Mouse (Mus musculus) neural tube, embryonic 12.5 days (tissue): ENCODE data around the gene Cacnb4. TPM values are rescaled to one million over a fixed set of nuclear protein-coding genes. Genes with fewer than 3 reads are reported as not detected.

ENCODE experiments used
- ATAC-seq: fragments of 200-750 bp; cut with Nextera tagmentation; 2 replicates; pipeline ENCODE4 v1.8.0; 2017; ENCODE audit warnings: low read depth, mild to moderate bottlenecking, moderate TSS enrichment, moderate library complexity; ENCODE audit not compliant: low FRiP score
- H3K27ac ChIP-seq: fragments of 300-500 bp; sonication (generic); 2 replicates; pipeline ENCODE4 v1.5.1; 2016
- H3K27me3 ChIP-seq: fragments of 300-500 bp; sonication (generic); replicated peaks from 2 replicates; pipeline ENCODE4 v1.6.1; 2016; ENCODE audit warnings: mild to moderate bottlenecking
- H3K36me3 ChIP-seq: fragments of 300-500 bp; sonication (generic); 2 replicates; pipeline ENCODE4 v1.6.1; 2016; ENCODE audit warnings: mild to moderate bottlenecking
- H3K4me1 ChIP-seq: fragments of 300-500 bp; sonication (generic); 2 replicates; pipeline ENCODE4 v1.6.1; 2016
- H3K4me2 ChIP-seq: fragments of 300-500 bp; sonication (generic); replicated peaks from 2 replicates; pipeline ENCODE4 v1.6.1; 2016; ENCODE audit warnings: mild to moderate bottlenecking
- H3K4me3 ChIP-seq: fragments of 300-500 bp; sonication (generic); 2 replicates; pipeline ENCODE4 v1.5.1; 2016
- H3K9ac ChIP-seq: fragments of 300-500 bp; sonication (generic); 2 replicates; pipeline ENCODE4 v1.6.1; 2016; ENCODE audit warnings: mild to moderate bottlenecking
- H3K9me3 ChIP-seq: fragments of 300-500 bp; sonication (generic); 2 replicates; pipeline ENCODE4 v1.6.1; 2016; ENCODE audit warnings: mild to moderate bottlenecking
- WGBS: fragments of 180-500 bp; shearing (Covaris S2); methylation state at CpG from one replicate; pipeline ENCODE4 v1.1.7; 2016; 5-methylcytosine and 5-hydroxymethylcytosine counted together
- polyA plus RNA-seq: library from polyadenylated mRNA; unstranded; fragments of >200 nt; fragmentation: Nextera tagmentation; extraction: Ambion mirVana; gene quantifications from 2 replicates; pipeline ENCODE4 v1.2.1, GENCODE M21; 2016

Cacnb4 gene
- polyA plus RNA-seq, 1 experiment from 2014 or later = 5.9 TPM

DNA sequence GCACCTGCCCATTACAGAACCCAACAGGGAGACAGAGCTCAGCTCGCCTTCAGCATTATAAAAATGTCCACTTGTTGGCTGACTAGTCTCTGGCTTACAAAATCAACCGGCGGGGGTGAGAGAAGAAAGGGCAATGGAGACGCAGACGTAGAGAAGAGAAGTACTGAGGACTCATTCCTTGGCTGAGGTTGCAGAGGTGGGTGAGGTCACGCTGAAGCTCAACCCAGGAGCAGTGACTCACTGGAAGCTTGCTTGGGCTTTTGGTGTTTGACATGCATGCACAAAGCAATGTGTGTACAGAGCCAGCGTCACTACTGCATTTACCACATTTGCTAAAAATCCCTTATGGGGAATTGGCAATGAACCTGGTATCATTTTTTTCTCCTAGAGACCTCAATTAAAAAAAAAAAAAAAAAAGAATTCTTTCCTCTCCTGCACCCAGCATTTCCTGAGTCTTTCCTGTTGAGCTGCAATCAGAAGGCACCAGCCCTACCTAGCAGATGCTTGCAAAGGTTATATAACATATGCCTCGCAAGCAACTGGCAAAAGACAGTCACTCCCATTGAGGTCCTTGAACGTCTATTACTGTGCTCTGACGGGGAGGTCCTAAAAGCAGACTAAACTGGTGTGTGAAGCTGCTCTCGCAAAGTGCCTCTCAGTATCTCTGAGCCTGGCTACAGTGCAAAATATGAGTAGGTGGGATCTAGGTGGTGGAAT is 150.6 kb downstream of the Cacnb4 start:
- no peak for ATAC-seq
- no peaks in the 10 kb centered on the region for H3K27me3 ChIP-seq
- H3K4me1 ChIP-seq = no peaks in the 10 kb centered on the region
- H3K4me2 ChIP-seq = no peak overlapping the region
- no peaks in the 10 kb centered on the region for H3K9me3 ChIP-seq
- H3K27ac ChIP-seq = no peak overlapping the region
- 87% methylated on average over 11 of the region's 11 CpGs for WGBS
- H3K9ac ChIP-seq = no peak overlapping the region
- no peaks in the 10 kb centered on the region for H3K36me3 ChIP-seq
- H3K4me3 ChIP-seq = no peak overlapping the region

DNA sequence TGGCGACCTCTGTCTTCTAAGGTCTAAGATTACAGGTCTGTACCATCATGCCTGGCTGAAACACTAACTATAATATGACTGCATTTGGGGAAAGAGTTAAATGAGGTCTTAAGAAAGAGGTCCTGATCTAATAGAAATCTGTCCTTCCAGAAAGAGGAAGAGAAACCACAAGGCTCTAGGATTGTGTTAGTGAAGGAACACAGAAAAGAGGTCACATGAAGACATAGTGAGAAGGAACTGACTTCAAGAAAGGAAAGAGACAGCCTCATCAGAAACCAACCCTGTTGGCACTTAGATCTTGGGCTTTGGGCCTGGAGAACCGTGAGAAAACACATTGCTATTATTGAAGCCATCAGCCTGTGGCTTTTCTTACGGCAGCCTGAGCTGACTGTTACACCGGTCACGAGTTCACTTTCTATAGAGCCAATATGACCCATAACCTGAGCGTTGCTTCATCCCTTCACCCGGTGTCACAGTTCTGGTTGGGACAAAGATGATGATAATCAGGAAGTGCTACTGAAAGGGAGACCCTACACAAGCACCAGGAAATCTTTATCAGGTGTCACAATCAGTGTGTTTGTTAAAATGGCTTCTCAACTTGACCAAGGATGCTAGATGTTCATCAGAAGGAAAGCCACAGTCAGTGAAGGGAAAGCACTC is 153.4 kb downstream of the Cacnb4 start:
- Histone ChIP-seq H3K4me3 (no peak overlapping the region), H3K27ac (no peak overlapping the region), H3K36me3 (no peaks in the 10 kb centered on the region), H3K4me2 (no peak overlapping the region), H3K9me3 (no peaks in the 10 kb centered on the region), H3K9ac (no peak overlapping the region), H3K4me1 (no peaks in the 10 kb centered on the region), H3K27me3 (no peaks in the 10 kb centered on the region)
- no peak for ATAC-seq
- 93% methylated on average over 7 of the region's 7 CpGs for WGBS

DNA sequence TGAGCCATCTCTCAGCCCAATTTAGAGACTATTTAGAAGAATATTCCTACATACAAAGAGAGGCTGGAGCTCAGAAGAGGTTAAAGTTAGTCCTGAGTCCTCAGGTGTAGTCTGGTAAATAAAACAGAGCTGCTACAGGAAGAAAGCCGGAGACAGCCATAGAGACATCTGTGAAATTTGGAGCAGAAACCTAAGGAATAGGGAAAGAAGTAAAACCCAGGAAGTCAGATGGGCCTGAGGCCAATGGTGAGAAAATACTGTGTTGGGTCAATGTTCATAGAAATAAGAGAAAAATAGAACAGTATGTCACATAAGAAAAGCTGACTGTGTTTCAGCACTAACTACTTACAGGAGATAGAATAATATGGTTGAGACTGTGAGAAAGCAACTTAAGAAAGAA is 155.6 kb downstream of the Cacnb4 start:
- Histone ChIP-seq H3K4me3 (no peak overlapping the region), H3K4me2 (no peak overlapping the region), H3K9ac (no peak overlapping the region), H3K27ac (no peak overlapping the region), H3K4me1 (no peaks in the 10 kb centered on the region), H3K9me3 (no peaks in the 10 kb centered on the region), H3K27me3 (no peaks in the 10 kb centered on the region), H3K36me3 (no peaks in the 10 kb centered on the region)
- 86% methylated on average over 1 of the region's 1 CpGs for WGBS
- ATAC-seq = no peak

DNA sequence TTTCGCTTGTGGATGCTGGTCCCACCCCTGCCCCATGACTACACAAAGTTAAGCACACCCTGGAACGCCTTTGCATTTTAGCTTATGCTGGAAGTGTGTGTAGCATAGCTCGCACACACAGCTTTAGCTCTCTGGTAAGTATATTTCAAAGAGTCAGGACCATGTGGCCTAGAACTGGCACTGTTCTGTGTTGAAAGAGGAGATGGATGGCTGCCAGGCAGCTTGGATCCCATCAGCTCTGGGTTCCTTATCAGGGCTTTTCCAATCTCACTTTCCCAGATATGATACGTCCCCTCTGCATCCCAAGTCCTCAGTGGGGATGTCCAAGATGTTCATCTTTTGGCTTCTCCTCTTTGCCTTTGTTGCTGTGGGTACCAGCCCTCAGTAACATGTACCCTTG is 157.9 kb downstream of the Cacnb4 start:
- H3K9ac ChIP-seq = no peak overlapping the region
- no peak overlapping the region for H3K4me2 ChIP-seq
- no peaks in the 10 kb centered on the region for H3K36me3 ChIP-seq
- no peak overlapping the region for H3K4me3 ChIP-seq
- H3K9me3 ChIP-seq = no peaks in the 10 kb centered on the region
- no peaks in the 10 kb centered on the region for H3K4me1 ChIP-seq
- no peak overlapping the region for H3K27ac ChIP-seq
- no peaks in the 10 kb centered on the region for H3K27me3 ChIP-seq
- no peak for ATAC-seq
- WGBS = 93% methylated on average over 4 of the region's 4 CpGs

DNA sequence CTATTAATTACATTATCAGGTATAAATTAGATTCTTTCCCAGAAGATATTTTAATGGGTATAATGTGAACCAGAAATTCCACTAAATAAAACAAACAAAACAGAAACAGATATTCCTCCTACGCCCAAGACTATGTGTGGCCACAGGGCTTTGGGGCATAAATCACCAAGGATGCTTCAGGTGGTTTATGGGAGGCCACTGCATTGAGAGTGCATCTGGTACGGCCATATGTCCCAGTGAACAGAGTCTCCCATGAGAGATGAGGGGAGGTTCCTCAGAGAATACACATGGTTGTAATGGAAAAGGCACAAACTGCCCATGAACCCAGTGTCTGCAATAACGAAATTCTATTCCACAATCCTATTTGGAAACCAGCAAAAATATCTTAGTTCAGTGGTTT is 160.1 kb downstream of the Cacnb4 start:
- Histone ChIP-seq H3K4me2 (no peak overlapping the region), H3K36me3 (no peaks in the 10 kb centered on the region), H3K4me1 (peaks cover 7% of the 10 kb centered on the region), H3K9ac (no peak overlapping the region), H3K27ac (no peak overlapping the region), H3K9me3 (no peaks in the 10 kb centered on the region), H3K4me3 (no peak overlapping the region), H3K27me3 (no peaks in the 10 kb centered on the region)
- ATAC-seq = no peak
- 60% methylated on average over 3 of the region's 3 CpGs for WGBS

DNA sequence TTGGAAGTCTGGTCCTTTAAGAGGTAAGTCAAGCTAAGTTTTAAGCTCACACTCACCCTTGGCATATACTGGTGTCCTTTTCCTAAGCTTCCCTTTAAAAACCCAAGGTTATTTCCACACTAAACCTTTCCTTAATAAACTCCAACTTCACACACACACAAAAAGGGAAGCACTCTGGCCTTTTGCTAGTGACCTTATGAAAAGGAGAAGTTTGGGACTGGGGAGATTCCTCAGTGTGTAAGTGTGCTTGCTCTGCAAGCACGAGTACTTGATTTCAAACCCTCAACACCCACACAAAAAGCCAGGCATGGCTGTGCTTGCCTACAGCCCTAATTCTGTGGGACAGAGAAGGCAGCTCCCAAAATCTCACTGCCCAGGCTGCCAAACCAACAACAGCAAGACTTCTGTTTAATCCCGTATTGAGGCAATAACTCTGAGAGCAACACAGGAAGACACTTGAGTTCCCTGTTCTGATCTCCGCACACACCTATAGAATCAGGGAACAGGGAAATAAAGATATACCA is 163.7 kb downstream of the Cacnb4 start:
- 72% methylated on average over 3 of the region's 3 CpGs for WGBS
- Histone ChIP-seq H3K9me3 (no peaks in the 10 kb centered on the region), H3K36me3 (no peaks in the 10 kb centered on the region), H3K9ac (no peak overlapping the region), H3K4me2 (no peak overlapping the region), H3K27ac (no peak overlapping the region), H3K4me3 (no peak overlapping the region), H3K4me1 (peaks cover 10% of the 10 kb centered on the region), H3K27me3 (no peaks in the 10 kb centered on the region)
- ATAC-seq = no peak

DNA sequence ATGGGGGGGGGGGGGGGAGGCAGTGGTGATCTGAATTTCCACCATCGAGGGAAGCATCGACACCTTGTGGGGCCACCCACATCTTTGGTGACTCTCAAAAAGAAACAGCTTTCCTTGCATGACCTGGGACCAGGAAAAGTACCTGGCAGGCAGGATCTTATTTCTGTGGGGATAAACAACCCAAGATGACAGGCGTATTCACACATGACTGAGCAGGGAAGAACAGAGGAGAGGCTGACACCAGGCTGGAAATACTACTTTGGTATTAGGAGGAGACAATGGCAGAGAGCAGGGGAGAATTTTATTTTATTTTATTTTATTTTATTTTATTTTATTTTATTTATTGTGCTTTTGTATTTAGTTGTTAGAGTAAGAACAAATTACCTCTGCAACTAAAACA is 164.4 kb downstream of the Cacnb4 start:
- no peak overlapping the region for H3K27ac ChIP-seq
- H3K4me1 ChIP-seq = peaks cover 10% of the 10 kb centered on the region
- H3K36me3 ChIP-seq = no peaks in the 10 kb centered on the region
- H3K9me3 ChIP-seq = no peaks in the 10 kb centered on the region
- peak overlapping the region; percentile 43; the same call in 1 of the 2 replicates for H3K4me2 ChIP-seq
- no peak overlapping the region for H3K9ac ChIP-seq
- no peaks in the 10 kb centered on the region for H3K27me3 ChIP-seq
- no peak; the same call in 1 of the 2 replicates for ATAC-seq
- 36% methylated on average over 3 of the region's 3 CpGs for WGBS
- no peak overlapping the region for H3K4me3 ChIP-seq

DNA sequence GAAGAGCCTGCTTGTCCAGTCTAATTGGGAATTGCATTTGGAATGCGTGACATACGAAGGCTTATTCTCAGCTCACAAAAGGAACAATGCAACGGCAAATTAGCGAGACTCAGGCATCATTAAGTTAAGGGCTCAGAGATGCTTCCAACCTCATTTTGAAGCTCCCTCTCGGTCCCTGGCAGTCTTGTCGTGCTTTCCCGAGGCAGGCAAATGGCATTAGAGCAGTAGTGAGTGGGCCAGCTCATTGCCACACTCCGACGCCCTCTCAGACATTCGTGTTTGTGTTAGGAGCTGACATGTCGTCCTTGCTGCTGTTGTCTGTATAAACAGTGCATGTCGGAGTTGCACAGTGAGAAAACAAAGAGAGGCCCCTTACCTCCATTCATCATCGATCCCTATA is 164.8 kb downstream of the Cacnb4 start:
- no peak overlapping the region for H3K9ac ChIP-seq

DNA sequence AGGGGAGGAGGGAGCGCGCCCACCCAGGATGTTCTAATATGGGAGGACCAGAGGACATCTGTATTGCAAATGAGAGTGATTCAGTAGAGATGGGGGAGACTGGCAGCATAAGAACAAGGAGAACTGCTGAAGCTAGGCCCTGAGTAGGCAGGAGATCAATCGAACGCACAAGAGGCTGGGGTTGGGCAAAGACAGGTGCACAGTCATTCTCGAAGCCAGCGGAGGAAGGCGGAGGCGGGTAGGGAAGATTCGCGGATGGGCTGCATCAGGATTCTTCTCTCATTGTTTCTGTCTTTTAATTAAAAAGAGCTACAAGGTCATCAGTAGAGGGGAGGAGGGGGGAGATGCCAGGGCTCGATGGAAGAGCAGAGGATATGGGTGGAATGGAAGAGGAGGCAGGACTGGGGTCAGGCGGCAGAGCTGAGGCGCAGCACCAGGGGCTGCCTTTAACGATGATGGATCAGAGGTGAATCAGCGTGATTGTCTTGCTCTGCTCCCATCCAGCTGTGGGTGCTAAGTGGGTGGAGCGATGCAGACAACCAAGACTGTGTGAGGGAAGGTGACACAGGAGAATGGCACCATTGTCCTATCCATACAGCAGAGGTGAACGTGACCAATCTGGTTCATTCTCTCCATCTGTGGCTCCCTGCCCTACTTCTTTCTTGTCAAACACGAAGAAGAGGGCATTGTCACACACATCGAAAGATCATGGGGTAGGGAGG is 166.7 kb downstream of the Cacnb4 start:
- ATAC-seq = no peak

More for the DNA sequence above, 164.8 kb downstream of the Cacnb4 start:
- peaks cover 10% of the 10 kb centered on the region for H3K4me1 ChIP-seq
- H3K27ac ChIP-seq = no peak overlapping the region
- no peaks in the 10 kb centered on the region for H3K36me3 ChIP-seq
- H3K4me2 ChIP-seq = peak overlapping the region; percentile 43; the same call in 1 of the 2 replicates
- H3K4me3 ChIP-seq = no peak overlapping the region
- no peaks in the 10 kb centered on the region for H3K27me3 ChIP-seq
- no peaks in the 10 kb centered on the region for H3K9me3 ChIP-seq
- peak; percentile 62; the same call in 1 of the 2 replicates for ATAC-seq
- WGBS = 8% methylated on average over 13 of the region's 13 CpGs

DNA sequence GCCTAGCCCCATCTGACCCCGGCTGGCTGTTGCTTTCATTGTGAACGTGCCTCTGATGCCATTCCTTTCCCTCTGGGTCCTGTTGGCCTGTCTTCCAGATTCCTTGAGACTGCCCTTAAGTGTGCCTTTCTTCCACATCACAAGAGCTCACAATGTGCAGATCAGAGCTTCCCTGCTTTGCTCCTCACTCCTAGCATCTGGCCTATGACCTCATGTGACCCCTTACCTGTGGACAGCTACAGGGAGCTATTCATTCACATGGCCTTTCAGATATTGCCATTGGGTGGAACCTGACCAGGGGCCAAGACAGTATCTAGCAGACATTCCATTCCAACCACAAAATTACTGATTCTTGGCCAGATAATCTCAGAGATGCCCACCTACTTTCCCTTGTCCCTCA is 171.5 kb downstream of the Cacnb4 start:
- ATAC-seq = no peak
- Histone ChIP-seq H3K9ac (no peak overlapping the region), H3K9me3 (no peaks in the 10 kb centered on the region), H3K4me3 (no peak overlapping the region), H3K36me3 (no peaks in the 10 kb centered on the region), H3K27me3 (no peaks in the 10 kb centered on the region), H3K4me1 (no peaks in the 10 kb centered on the region), H3K4me2 (no peak overlapping the region), H3K27ac (no peak overlapping the region)
- 84% methylated on average over 2 of the region's 2 CpGs for WGBS

More for the DNA sequence above, 166.7 kb downstream of the Cacnb4 start:
- WGBS = 69% methylated on average over 19 of the region's 19 CpGs
- Histone ChIP-seq H3K4me1 (peaks cover 10% of the 10 kb centered on the region), H3K9ac (no peak overlapping the region), H3K27me3 (no peaks in the 10 kb centered on the region), H3K9me3 (no peaks in the 10 kb centered on the region), H3K36me3 (no peaks in the 10 kb centered on the region), H3K4me2 (no peak overlapping the region), H3K4me3 (no peak overlapping the region), H3K27ac (no peak overlapping the region)

DNA sequence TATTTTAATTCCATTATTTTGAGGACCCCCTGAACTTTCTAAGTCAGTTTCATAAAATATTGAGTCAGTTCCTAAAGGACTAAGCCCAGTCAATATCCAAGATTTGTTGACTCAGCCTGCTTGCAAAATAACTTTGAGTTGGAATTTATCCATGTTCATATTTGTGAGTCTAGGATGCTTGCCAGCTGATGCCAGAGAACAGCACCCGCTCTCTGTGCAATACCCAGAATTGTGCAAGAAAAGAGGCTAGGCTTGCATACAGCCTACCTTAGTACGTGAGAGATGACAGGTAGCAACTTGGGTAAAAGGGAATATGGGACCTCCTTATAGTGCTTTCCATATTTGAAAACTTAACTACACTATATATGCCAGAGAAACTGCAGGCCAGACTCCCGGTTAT is 171.9 kb downstream of the Cacnb4 start:
- Histone ChIP-seq H3K27me3 (no peaks in the 10 kb centered on the region), H3K4me2 (no peak overlapping the region), H3K27ac (no peak overlapping the region), H3K4me3 (no peak overlapping the region), H3K36me3 (no peaks in the 10 kb centered on the region), H3K9ac (no peak overlapping the region), H3K9me3 (no peaks in the 10 kb centered on the region), H3K4me1 (no peaks in the 10 kb centered on the region)
- ATAC-seq = no peak
- WGBS = 96% methylated on average over 3 of the region's 3 CpGs

DNA sequence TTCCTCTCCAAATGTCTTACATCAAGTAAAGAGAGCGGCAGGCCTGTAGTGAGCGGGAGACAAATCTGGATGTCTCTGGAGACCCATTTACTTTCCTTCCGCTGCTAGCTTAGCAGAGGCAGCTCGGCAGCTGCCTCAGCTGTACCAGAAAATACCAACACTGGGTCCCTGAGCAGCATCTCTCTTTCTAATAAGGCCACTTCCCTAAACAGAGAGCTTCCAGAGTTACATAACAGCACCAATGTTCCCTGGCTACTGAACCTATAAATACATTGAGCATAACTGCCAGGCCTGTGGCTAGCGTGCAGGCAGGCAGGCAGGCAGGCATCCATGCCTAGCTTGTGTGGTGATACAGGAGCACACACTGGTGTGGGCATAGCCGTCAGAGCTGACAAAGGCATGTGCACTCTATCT is 176.8 kb downstream of the Cacnb4 start:
- H3K27ac ChIP-seq = no peak overlapping the region

More for the DNA sequence above, 176.8 kb downstream of the Cacnb4 start:
- no peak overlapping the region for H3K9ac ChIP-seq
- H3K27me3 ChIP-seq = no peaks in the 10 kb centered on the region
- ATAC-seq = no peak
- H3K4me2 ChIP-seq = no peak overlapping the region
- WGBS = 72% methylated on average over 6 of the region's 6 CpGs
- no peaks in the 10 kb centered on the region for H3K4me1 ChIP-seq
- no peaks in the 10 kb centered on the region for H3K36me3 ChIP-seq
- no peaks in the 10 kb centered on the region for H3K9me3 ChIP-seq
- no peak overlapping the region for H3K4me3 ChIP-seq
